Mouse (Mus musculus): ENCODE data around the gene Zdhhc8. TPM values are rescaled to one million over a fixed set of nuclear protein-coding genes. Genes with fewer than 3 reads are reported as not detected.

Zdhhc8 gene
- polyA plus RNA-seq, 1 experiment from 2014 or later, result 1.6 TPM

DNA sequence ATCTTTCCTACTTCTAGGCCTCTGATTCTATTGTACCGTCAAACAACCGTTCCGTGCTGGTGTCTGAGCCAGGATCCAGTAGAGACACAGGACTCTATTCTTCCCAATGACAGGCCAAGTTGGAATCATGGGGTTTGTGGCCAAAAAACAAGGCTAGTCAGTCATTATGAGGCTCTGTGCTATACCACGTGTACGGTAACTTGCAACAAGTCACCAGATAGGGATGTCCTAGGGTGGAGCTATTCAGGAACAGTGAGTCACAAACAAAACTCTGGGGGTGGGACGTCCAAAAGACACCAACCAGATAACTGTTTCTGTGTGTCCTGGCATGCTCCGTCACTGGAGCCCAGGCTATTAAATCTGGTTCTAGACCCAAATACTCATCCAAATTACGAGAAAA, 52.2 kb downstream of the Zdhhc8 start:
- H3K36me3 ChIP-seq (replicated peaks; ENCODE audit: insufficient read depth, low read length), result no peaks in the 10 kb centered on the region

DNA sequence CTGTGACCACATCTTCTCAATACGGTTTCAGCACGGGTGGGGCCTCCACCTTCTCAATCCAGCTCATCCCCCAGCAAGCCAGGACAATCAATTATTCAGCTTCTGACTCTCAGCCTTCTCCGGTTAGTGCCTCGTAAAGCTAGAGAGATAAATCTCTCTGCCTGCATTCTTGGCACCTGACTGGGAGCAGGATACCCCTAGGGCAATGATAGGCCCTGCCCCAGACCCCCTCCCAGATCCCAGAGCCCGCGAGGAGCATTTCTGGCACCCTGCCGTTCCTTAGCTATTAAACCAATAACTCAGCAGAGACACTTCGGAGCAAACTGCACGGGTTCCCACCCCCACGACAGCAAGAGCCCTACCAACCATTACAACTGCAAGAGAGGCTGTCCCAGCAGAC, 53.5 kb downstream of the Zdhhc8 start:
- Histone ChIP-seq H3K27ac (ENCODE audit: low read depth) (no peak overlapping the region), H3K27me3 (ENCODE audit: insufficient read depth, low read length) (no peaks in the 10 kb centered on the region), H3K9ac (replicated peaks) (no peak overlapping the region), H3K4me2 (ENCODE audit: low read depth, low read length) (no peak overlapping the region), H3K36me3 (replicated peaks; ENCODE audit: insufficient read depth, low read length) (no peaks in the 10 kb centered on the region), H3K9me3 (ENCODE audit: low read length) (no peaks in the 10 kb centered on the region), H3K4me3 (ENCODE audit: low read depth, low read length) (no peak overlapping the region), H3K4me1 (ENCODE audit: insufficient read depth) (no peaks in the 10 kb centered on the region)
- no peak for TF ChIP-seq EP300 (IDR thresholded peaks at IDR 0.05; ENCODE audit: low read depth)
- no peak for TF ChIP-seq CTCF (IDR thresholded peaks at IDR 0.05; ENCODE audit: low read depth)
- 57% methylated on average over 10 of the region's 10 CpGs for WGBS (ENCODE audit: insufficient replicate concordance)
- DNase-seq, result no peak
- ATAC-seq, result no peak

More for the DNA sequence above, 52.2 kb downstream of the Zdhhc8 start:
- Histone ChIP-seq H3K27me3 (ENCODE audit: insufficient read depth, low read length) (no peaks in the 10 kb centered on the region), H3K4me2 (ENCODE audit: low read depth, low read length) (no peak overlapping the region), H3K4me1 (ENCODE audit: insufficient read depth) (no peaks in the 10 kb centered on the region), H3K9ac (replicated peaks) (no peak overlapping the region), H3K9me3 (ENCODE audit: low read length) (no peaks in the 10 kb centered on the region), H3K4me3 (ENCODE audit: low read depth, low read length) (no peak overlapping the region), H3K27ac (ENCODE audit: low read depth) (no peak overlapping the region)
- 70% methylated on average over 8 of the region's 8 CpGs for WGBS (ENCODE audit: insufficient replicate concordance)
- DNase-seq (no peak), ATAC-seq (no peak)
- TF ChIP-seq CTCF (IDR thresholded peaks at IDR 0.05; ENCODE audit: low read depth), result no peak
- no peak for TF ChIP-seq EP300 (IDR thresholded peaks at IDR 0.05; ENCODE audit: low read depth)

DNA sequence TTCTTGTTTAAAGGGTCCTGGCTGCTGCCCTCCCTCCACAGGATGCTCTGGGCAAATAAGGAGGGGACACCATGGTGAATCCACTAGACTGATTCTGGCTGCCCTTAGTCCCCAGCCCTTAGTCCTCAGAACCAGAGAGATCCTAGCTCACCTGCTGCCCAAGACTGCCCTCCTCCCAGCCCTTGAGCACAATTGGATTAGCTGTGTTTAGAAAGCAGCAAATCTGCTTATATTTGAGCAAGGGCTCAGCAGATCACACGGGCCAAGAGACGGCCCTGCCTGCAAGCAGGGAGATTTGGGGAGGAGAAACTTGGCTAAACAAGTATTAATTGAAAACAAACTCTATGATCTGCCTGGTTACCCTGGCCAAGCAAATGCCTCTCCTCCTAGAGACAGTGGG, 55.3 kb downstream of the Zdhhc8 start:
- ATAC-seq (no peak), DNase-seq (no peak)
- Histone ChIP-seq H3K4me2 (ENCODE audit: low read depth, low read length) (no peak overlapping the region), H3K4me1 (ENCODE audit: insufficient read depth) (peaks cover 6% of the 10 kb centered on the region), H3K4me3 (ENCODE audit: low read depth, low read length) (no peak overlapping the region), H3K9ac (replicated peaks) (no peak overlapping the region), H3K9me3 (ENCODE audit: low read length) (no peaks in the 10 kb centered on the region), H3K27ac (ENCODE audit: low read depth) (no peak overlapping the region), H3K27me3 (ENCODE audit: insufficient read depth, low read length) (no peaks in the 10 kb centered on the region), H3K36me3 (replicated peaks; ENCODE audit: insufficient read depth, low read length) (no peaks in the 10 kb centered on the region)
- no peak for TF ChIP-seq CTCF (IDR thresholded peaks at IDR 0.05; ENCODE audit: low read depth)
- 48% methylated on average over 2 of the region's 2 CpGs for WGBS (ENCODE audit: insufficient replicate concordance)

DNA sequence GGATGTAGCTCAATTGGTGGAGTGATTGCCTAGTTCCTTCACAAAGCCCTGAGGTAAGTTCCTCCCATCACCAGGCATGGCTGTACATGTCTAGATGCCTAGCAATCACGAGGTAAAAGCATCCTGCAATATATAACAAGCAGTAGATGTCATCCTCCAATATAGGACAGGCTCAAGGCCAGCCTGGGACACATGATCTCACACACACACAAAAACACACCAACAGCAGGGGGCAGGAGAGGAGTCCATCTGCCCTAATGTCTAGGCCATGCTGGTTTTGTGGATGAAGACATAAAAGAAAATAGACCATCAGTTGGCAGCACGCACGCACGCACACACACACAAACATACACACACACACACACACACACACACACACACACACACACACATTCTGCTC, 58.2 kb downstream of the Zdhhc8 start:
- Histone ChIP-seq H3K9me3 (ENCODE audit: low read length) (no peaks in the 10 kb centered on the region), H3K27me3 (ENCODE audit: insufficient read depth, low read length) (no peaks in the 10 kb centered on the region), H3K9ac (replicated peaks) (no peak overlapping the region), H3K4me3 (ENCODE audit: low read depth, low read length) (no peak overlapping the region), H3K4me2 (ENCODE audit: low read depth, low read length) (no peak overlapping the region), H3K36me3 (replicated peaks; ENCODE audit: insufficient read depth, low read length) (no peaks in the 10 kb centered on the region), H3K4me1 (ENCODE audit: insufficient read depth) (peaks cover 6% of the 10 kb centered on the region), H3K27ac (ENCODE audit: low read depth) (no peak overlapping the region)
- peak; percentile 80 for ATAC-seq
- TF ChIP-seq CTCF (IDR thresholded peaks at IDR 0.05; ENCODE audit: low read depth) (peak; percentile 39), EP300 (IDR thresholded peaks at IDR 0.05; ENCODE audit: low read depth) (no peak)
- 62% methylated on average over 4 of the region's 4 CpGs for WGBS (ENCODE audit: insufficient replicate concordance)
- peak; percentile 37 for DNase-seq

DNA sequence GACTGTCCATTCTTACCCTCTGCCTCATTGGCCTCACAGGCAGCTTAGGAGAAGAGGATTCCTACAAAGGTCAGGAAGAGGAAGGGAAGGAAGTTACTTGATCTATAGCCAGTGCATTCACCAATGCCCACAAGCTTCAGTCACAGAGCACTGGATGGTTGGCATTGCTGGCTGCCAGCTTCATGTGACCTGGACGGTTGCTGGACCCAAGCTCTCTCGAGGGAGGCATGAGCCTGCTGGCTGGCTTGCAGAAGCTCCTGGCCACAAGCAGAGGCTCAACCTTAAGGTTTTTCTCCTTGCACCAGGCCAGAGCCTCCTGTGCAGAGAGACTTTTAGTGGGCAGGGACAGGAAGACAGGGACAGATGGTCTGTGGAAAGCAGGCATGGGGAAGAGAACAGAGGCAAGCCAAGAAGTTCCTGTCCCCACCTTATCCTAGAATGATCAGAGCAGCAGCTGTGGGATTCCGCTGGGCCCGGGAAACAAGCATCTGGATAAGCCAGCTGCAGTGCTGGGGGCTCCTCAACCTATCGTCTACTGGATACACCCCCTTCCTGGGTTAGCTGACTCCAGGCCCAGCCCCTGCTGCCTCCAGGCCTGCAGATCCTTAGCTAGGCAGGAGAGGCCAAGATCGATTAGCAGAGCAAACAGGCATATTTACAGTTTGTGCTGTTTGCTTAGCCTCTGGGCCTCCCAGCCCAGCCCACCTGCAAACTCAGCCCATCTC, 59.0 kb downstream of the Zdhhc8 start:
- H3K4me1 ChIP-seq (ENCODE audit: insufficient read depth), result peaks cover 6% of the 10 kb centered on the region
- H3K9me3 ChIP-seq (ENCODE audit: low read length), result no peaks in the 10 kb centered on the region
- no peak overlapping the region for H3K4me2 ChIP-seq (ENCODE audit: low read depth, low read length)
- peak; percentile 42 for DNase-seq
- no peak overlapping the region for H3K4me3 ChIP-seq (ENCODE audit: low read depth, low read length)
- TF ChIP-seq EP300 (IDR thresholded peaks at IDR 0.05; ENCODE audit: low read depth) (no peak), CTCF (IDR thresholded peaks at IDR 0.05; ENCODE audit: low read depth) (no peak)
- H3K36me3 ChIP-seq (replicated peaks; ENCODE audit: insufficient read depth, low read length), result no peaks in the 10 kb centered on the region
- no peak overlapping the region for H3K27ac ChIP-seq (ENCODE audit: low read depth)
- peak; percentile 82 for ATAC-seq
- H3K27me3 ChIP-seq (ENCODE audit: insufficient read depth, low read length), result no peaks in the 10 kb centered on the region
- 0 out of 2 replicates have a peak overlapping the region, but pooled peaks have one; percentile 11 for H3K9ac ChIP-seq (replicated peaks)
- 21% methylated on average over 6 of the region's 6 CpGs for WGBS (ENCODE audit: insufficient replicate concordance)

DNA sequence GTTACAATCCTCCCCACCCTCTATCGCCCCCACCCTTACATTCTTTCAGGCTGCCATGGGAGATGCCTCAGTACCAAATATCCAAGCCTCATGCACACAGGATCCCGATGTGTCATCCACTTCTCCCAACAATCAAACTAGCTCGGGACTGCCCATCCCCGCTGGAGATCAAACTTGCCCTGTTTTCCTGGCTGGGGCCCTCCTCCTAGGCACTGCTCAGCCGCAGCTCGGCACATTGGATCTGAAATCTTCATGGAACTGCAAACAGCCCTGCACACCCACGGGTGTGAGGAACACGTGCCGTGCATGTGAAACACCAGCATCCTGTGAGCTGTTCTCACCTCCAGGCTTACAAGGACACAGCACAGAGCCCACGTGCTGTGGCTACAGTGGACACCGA, 61.1 kb downstream of the Zdhhc8 start:
- no peaks in the 10 kb centered on the region for H3K9me3 ChIP-seq (ENCODE audit: low read length)
- H3K27me3 ChIP-seq (ENCODE audit: insufficient read depth, low read length), result no peaks in the 10 kb centered on the region
- DNase-seq, result no peak
- WGBS (ENCODE audit: insufficient replicate concordance), result 69% methylated on average over 11 of the region's 11 CpGs
- ATAC-seq, result no peak
- H3K9ac ChIP-seq (replicated peaks), result no peak overlapping the region
- no peak overlapping the region for H3K4me3 ChIP-seq (ENCODE audit: low read depth, low read length)
- no peaks in the 10 kb centered on the region for H3K36me3 ChIP-seq (replicated peaks; ENCODE audit: insufficient read depth, low read length)
- no peak overlapping the region for H3K27ac ChIP-seq (ENCODE audit: low read depth)
- no peak for TF ChIP-seq CTCF (IDR thresholded peaks at IDR 0.05; ENCODE audit: low read depth)
- TF ChIP-seq EP300 (IDR thresholded peaks at IDR 0.05; ENCODE audit: low read depth), result no peak
- peaks cover 6% of the 10 kb centered on the region for H3K4me1 ChIP-seq (ENCODE audit: insufficient read depth)
- H3K4me2 ChIP-seq (ENCODE audit: low read depth, low read length), result no peak overlapping the region
